Mouse (Mus musculus): ENCODE measurements around the gene Olfr1265.

Gene Olfr1265

GRCm38 (mm10) chr2:90035037-90035436, at the start of gene Olfr1265:
Gene Olfr1265 (plus strand): TSS chr2:90035337.
- in situ Hi-C loops (cut with MboI, MseI), result no loop called here

GRCm38 (mm10) chr2:89990921-89991320, 44.2 kb upstream of the Olfr1265 start, which contains the start of gene Olfr1261:
Gene Olfr1261 (plus strand): TSS chr2:89991221.
- in situ Hi-C loops (cut with MboI, MseI), result no loop called here

GRCm38 (mm10) chr2:89999845-90000244, 35.3 kb upstream of the Olfr1265 start, which contains the start of gene Olfr1262:
Gene Olfr1262 (plus strand): TSS chr2:90000145.
- in situ Hi-C loops (cut with MboI, MseI), result no loop called here

- in situ Hi-C loops (cut with MboI, MseI), result no loop called here
These were observed 23.3 kb upstream of the Olfr1265 start, which contains the start of gene Olfr1263 for GRCm38 (mm10) chr2:90011831-90012230. Gene Olfr1263 (plus strand): TSS chr2:90012131.

- in situ Hi-C loops (cut with MboI, MseI), result no loop called here
These were observed 9.7 kb upstream of the Olfr1265 start, which contains the start of gene Olfr1264 for GRCm38 (mm10) chr2:90025477-90025876. Gene Olfr1264 (minus strand): TSS chr2:90025577.

- in situ Hi-C loops (cut with MboI, MseI), result no loop called here
These were observed 28.4 kb downstream of the Olfr1265 start, which contains the start of gene Olfr140 for GRCm38 (mm10) chr2:90063494-90063893. Gene Olfr140 (minus strand): TSS chr2:90063594.

- in situ Hi-C loops (cut with MboI, MseI), result no loop called here
These were observed 34.9 kb downstream of the Olfr1265 start for GRCm38 (mm10) chr2:90070065-90070464.
